ENCODE assay signal across 8 mouse cellular contexts in genomic region chr12:110845131-110845880, GRCm38 (mm10). TPM values are rescaled to one million over a fixed set of nuclear protein-coding genes. Genes with fewer than 3 reads are reported as not detected.
DNase-seq lines count a peak whose midpoint lies in the region; ATAC-seq and TF ChIP-seq lines count a peak whose summit lies in the region.

No protein-coding gene starts in this region.

- H3K9me3 ChIP-seq in ES-E14 (ENCODE audit: control insufficient read depth, insufficient read depth, low read depth, low read length) = no peaks in the 10 kb centered on the region
- H3K9me3 ChIP-seq in forebrain, postnatal 0 days (ENCODE audit: low read length) = no peaks in the 10 kb centered on the region
- H3K9me3 ChIP-seq in lung, embryonic 16.5 days (ENCODE audit: control insufficient read depth, low read length) = no peaks in the 10 kb centered on the region

- H3K27ac ChIP-seq in ES-E14 (ENCODE audit: insufficient read depth, low read depth, low read length, poor library complexity, severe bottlenecking) = no peak overlapping the region
- H3K27ac ChIP-seq in cerebellum, adult 2 months (ENCODE audit: insufficient read depth, low read length) = no peak overlapping the region
- peak overlapping the region; percentile 15; the same call in 1 of the 2 replicates for H3K27ac ChIP-seq in forebrain, postnatal 0 days (ENCODE audit: low read depth, low read length)
- H3K27ac ChIP-seq in lung, embryonic 16.5 days (ENCODE audit: low read length) = peak overlapping the region; percentile 93

- H3K4me3 ChIP-seq in ES-E14 (ENCODE audit: insufficient read depth in 1 of 2, low read depth in 1 of 2, low read length in 2 of 2, poor library complexity in 1 of 2, severe bottlenecking in 1 of 2) = peak overlapping the region; percentile 69 to 78
- peak overlapping the region; percentile 73 for H3K4me3 ChIP-seq in cerebellum, adult 2 months (replicated peaks; ENCODE audit: insufficient read depth, low read depth, low read length)
- peak overlapping the region; percentile 37 for H3K4me3 ChIP-seq in forebrain, postnatal 0 days (ENCODE audit: low read depth, low read length)
- peak overlapping the region; percentile 75 for H3K4me3 ChIP-seq in lung, embryonic 16.5 days (ENCODE audit: low read length)

- no peaks in the 10 kb centered on the region for H3K36me3 ChIP-seq in ES-E14 (ENCODE audit: control insufficient read depth, insufficient read depth, low read length, poor library complexity, severe bottlenecking)
- H3K36me3 ChIP-seq in forebrain, postnatal 0 days (ENCODE audit: insufficient read depth) = no peaks in the 10 kb centered on the region
- no peaks in the 10 kb centered on the region for H3K36me3 ChIP-seq in lung, embryonic 16.5 days (ENCODE audit: control insufficient read depth, insufficient read depth, low read length)

- peak; percentile 95 for DNase-seq in ES-E14 (ENCODE audit: low read depth, low spot score)
- peak; percentile 85 to 88 for DNase-seq in cerebellum, adult 2 months
- peak; percentile 78 for DNase-seq in forebrain, postnatal 0 days
- peak; percentile 95 for DNase-seq in heart, postnatal 4 days
- DNase-seq in layer of hippocampus, adult 9-10 months (ENCODE audit: low spot score) = peak; percentile 67
- DNase-seq in ovary, postnatal 10 days (ENCODE audit: low spot score) = peak; percentile 90
- DNase-seq in thymus, postnatal 14 days = peak; percentile 59

- peak; percentile 53 for ATAC-seq in forebrain, postnatal 0 days
- peak; percentile 94 for ATAC-seq in lung, embryonic 16.5 days (ENCODE audit: low read depth)

- no peaks in the 10 kb centered on the region for H3K27me3 ChIP-seq in cerebellum, adult 2 months (ENCODE audit: control insufficient read depth, insufficient read depth, low read length)
- peaks cover 18% of the 10 kb centered on the region for H3K27me3 ChIP-seq in forebrain, postnatal 0 days (ENCODE audit: insufficient read depth, low read length)
- H3K27me3 ChIP-seq in lung, embryonic 16.5 days (ENCODE audit: control insufficient read depth, insufficient read depth, low read depth, low read length) = no peaks in the 10 kb centered on the region

- WGBS in cerebellum, adult 2 months = 4% methylated on average over 36 of the region's 36 CpGs
- WGBS in forebrain, postnatal 0 days = under 1% methylated on average over 36 of the region's 36 CpGs
- WGBS in lung, embryonic 16.5 days = under 1% methylated on average over 36 of the region's 36 CpGs

- peak overlapping the region; percentile 56 for H3K9ac ChIP-seq in ES-E14 (ENCODE audit: insufficient read depth, low read depth, low read length, poor library complexity, severe bottlenecking)
- 0 out of 2 replicates have a peak overlapping the region, but pooled peaks have one; percentile 1 for H3K9ac ChIP-seq in forebrain, postnatal 0 days
- H3K9ac ChIP-seq in lung, embryonic 16.5 days (ENCODE audit: low read length) = peak overlapping the region; percentile 56

- in situ Hi-C loops in ES-E14 (cut with MboI; ENCODE audit: low sequenced_read_pairs in 2 of 2, unreplicated experiment in 2 of 2) = loop anchor here (10.0 to 25.0 kb wide), 2 partner anchors 251 to 408 kb away; partner anchors contain the start of gene Ppp2r5c (in 1 of the 2)

- peak overlapping the region; percentile 51 for H3K4me2 ChIP-seq in forebrain, postnatal 0 days (ENCODE audit: low read depth)
- peak overlapping the region; percentile 64 for H3K4me2 ChIP-seq in lung, embryonic 16.5 days (ENCODE audit: low read depth, low read length)

- peaks cover 0 to 5% of the 10 kb centered on the region in 2 experiments; a peak in 2 of 4 replicates for H3K4me1 ChIP-seq in ES-E14 (ENCODE audit: control insufficient read depth in 2 of 2, insufficient read depth in 2 of 2, low read length in 2 of 2, poor library complexity in 1 of 2)
- H3K4me1 ChIP-seq in cerebellum, adult 2 months (ENCODE audit: control insufficient read depth, insufficient read depth, low read length) = no peaks in the 10 kb centered on the region; the same call in 1 of the 2 replicates
- no peaks in the 10 kb centered on the region for H3K4me1 ChIP-seq in forebrain, postnatal 0 days (ENCODE audit: insufficient read depth)
- H3K4me1 ChIP-seq in lung, embryonic 16.5 days (replicated peaks; ENCODE audit: control insufficient read depth, insufficient read depth, low read length) = peaks cover 13% of the 10 kb centered on the region

- no peak for TF ChIP-seq CTCF in cerebellum, adult 2 months (IDR thresholded peaks at IDR 0.05; ENCODE audit: borderline replicate concordance, insufficient read depth, low read depth, low read length)
- TF ChIP-seq CTCF in forebrain, postnatal 0 days (IDR thresholded peaks at IDR 0.05; ENCODE audit: low read depth) = no peak

- no peak for TF ChIP-seq POLR2A in cerebellum, adult 2 months (IDR thresholded peaks at IDR 0.05; ENCODE audit: borderline replicate concordance, insufficient read depth, low read length)

TF ChIP-seq in ES-E14, 5 proteins besides CTCF, POLR2A, EP300 and RAD21:
- peak; percentile 92 for TF ChIP-seq MAFK (IDR thresholded peaks at IDR 0.05; ENCODE audit: insufficient read depth, low read depth, low read length)
- no peak for TF ChIP-seq CHD2 (IDR thresholded peaks at IDR 0.05; ENCODE audit: low read depth, low read length)
TF ChIP-seq in ES-E14: peak in this region for 1.

RNA-seq across cellular contexts. Expression of gene Mok, which starts 4.6 kb away (rescaled TPM):
- 14.9 and 23.5 TPM in 2 replicates for total RNA-seq in ES-E14 (2012; rRNA removed)
- 5.9 and 6.7 TPM in 2 replicates for polyA plus RNA-seq in cerebellum, adult 2 months (2012; rRNA removed)
- 12.8 and 20.5 TPM in 2 replicates for total RNA-seq in forebrain, postnatal 0 days (2014; rRNA removed)
- polyA plus RNA-seq in forebrain, postnatal 0 days (2015; fragmentation: Nextera tagmentation; extraction: Ambion mirVana) = 20.6 and 22.1 TPM in 2 replicates
- 1 to 10 TPM; 1.3 to 1.6 TPM for total RNA-seq in heart, postnatal 4 days (2021)
- polyA plus RNA-seq in lung, embryonic 16.5 days (2015; fragmentation: Nextera tagmentation; extraction: Ambion mirVana) = 7.9 and 9.8 TPM in 2 replicates

RNA-seq across cellular contexts. Expression of gene Zfp839, which starts 4.7 kb away (rescaled TPM):
- 5.4 and 8.0 TPM in 2 replicates for total RNA-seq in ES-E14 (2012; rRNA removed)
- polyA plus RNA-seq in cerebellum, adult 2 months (2012; rRNA removed) = 7.6 and 8.5 TPM in 2 replicates
- 4.5 and 5.9 TPM in 2 replicates for total RNA-seq in forebrain, postnatal 0 days (2014; rRNA removed)
- 0.63 and 2.4 TPM in 2 replicates for polyA plus RNA-seq in forebrain, postnatal 0 days (2015; fragmentation: Nextera tagmentation; extraction: Ambion mirVana)
- total RNA-seq in heart, postnatal 4 days (2021) = 1 to 10 TPM; 6.7 to 6.9 TPM
- 5.8 and 5.9 TPM in 2 replicates for polyA plus RNA-seq in lung, embryonic 16.5 days (2015; fragmentation: Nextera tagmentation; extraction: Ambion mirVana)

RNA-seq across cellular contexts. Expression of gene Cinp, which starts 43.6 kb away (rescaled TPM):
- total RNA-seq in ES-E14 (2012; rRNA removed) = 77.6 and 86.5 TPM in 2 replicates
- 59.6 and 65.7 TPM in 2 replicates for polyA plus RNA-seq in cerebellum, adult 2 months (2012; rRNA removed)
- total RNA-seq in forebrain, postnatal 0 days (2014; rRNA removed) = 93.6 and 116 TPM in 2 replicates
- polyA plus RNA-seq in forebrain, postnatal 0 days (2015; fragmentation: Nextera tagmentation; extraction: Ambion mirVana) = 82.2 and 92.3 TPM in 2 replicates
- 10 to 100 TPM; 45.7 to 50.1 TPM for total RNA-seq in heart, postnatal 4 days (2021)
- polyA plus RNA-seq in lung, embryonic 16.5 days (2015; fragmentation: Nextera tagmentation; extraction: Ambion mirVana) = 72.2 and 75.3 TPM in 2 replicates

RNA-seq across cellular contexts. Expression of gene Tecpr2, which starts 43.8 kb away (rescaled TPM):
- 11.2 and 12.6 TPM in 2 replicates for total RNA-seq in ES-E14 (2012; rRNA removed)
- 20.2 and 20.7 TPM in 2 replicates for polyA plus RNA-seq in cerebellum, adult 2 months (2012; rRNA removed)
- 20.8 and 25.6 TPM in 2 replicates for total RNA-seq in forebrain, postnatal 0 days (2014; rRNA removed)
- polyA plus RNA-seq in forebrain, postnatal 0 days (2015; fragmentation: Nextera tagmentation; extraction: Ambion mirVana) = 3.4 and 5.6 TPM in 2 replicates
- total RNA-seq in heart, postnatal 4 days (2021) = 1 to 10 TPM; 5.2 to 6.0 TPM
- 3.7 and 3.9 TPM in 2 replicates for polyA plus RNA-seq in lung, embryonic 16.5 days (2015; fragmentation: Nextera tagmentation; extraction: Ambion mirVana)

Comparison
In these comparisons a context has a peak if more than half of its experiments do, and no peak if none do; other contexts are left out.
1. H3K27ac ChIP-seq: peak in forebrain, postnatal 0 days (single experiment) and lung, embryonic 16.5 days (single experiment); none in ES-E14 (single experiment) and cerebellum, adult 2 months (single experiment).
2. H3K9ac ChIP-seq: peak in every context shown above with its lines; median percentile 56 in ES-E14; 56 in lung, embryonic 16.5 days; 1 in forebrain, postnatal 0 days.
3. Peak in every context shown above with its lines, with median percentiles within 50 percentile points of each other: DNase-seq and H3K4me3 ChIP-seq.